Mouse (Mus musculus): ENCODE results near the gene Slc7a4. TPM values are rescaled to one million over a fixed set of nuclear protein-coding genes. Genes with fewer than 3 reads are reported as not detected.

The Slc7a4 gene
- total RNA-seq, 1 experiment = 2.9 TPM

DNA sequence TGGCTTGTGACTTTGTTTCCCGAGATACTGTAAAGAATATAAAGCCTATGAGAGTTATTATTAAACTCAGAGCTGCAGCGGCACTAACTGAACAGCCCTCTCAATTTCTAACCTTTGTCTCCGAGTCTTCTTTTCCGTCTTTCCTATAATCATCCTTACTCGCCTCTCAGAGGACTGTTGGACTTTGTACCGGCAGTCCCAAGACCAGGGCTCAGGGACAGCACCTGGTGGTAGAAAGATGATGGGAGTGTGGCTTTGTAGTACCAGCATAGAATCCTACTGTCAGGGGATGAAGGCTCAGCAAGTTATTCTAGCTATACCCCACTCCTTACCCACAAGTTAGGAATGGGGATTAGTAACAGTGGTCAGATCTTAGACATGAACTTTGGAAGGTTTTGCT is 56.8 kb downstream of the Slc7a4 start:
- no peak overlapping the region for H3K27ac ChIP-seq (ENCODE audit: insufficient read depth, low read depth, low read length, poor library complexity, severe bottlenecking)
- in situ Hi-C loops (cut with MboI; ENCODE audit: low sequenced_read_pairs in 2 of 2, unreplicated experiment in 2 of 2) = no loop called here
- H3K9me3 ChIP-seq (ENCODE audit: control insufficient read depth, insufficient read depth, low read depth, low read length) = no peaks in the 10 kb centered on the region
- no peak overlapping the region for H3K4me3 ChIP-seq (ENCODE audit: insufficient read depth in 1 of 2, low read depth in 1 of 2, low read length in 2 of 2, poor library complexity in 1 of 2, severe bottlenecking in 1 of 2)
- TF ChIP-seq MAFK (IDR thresholded peaks at IDR 0.05; ENCODE audit: insufficient read depth, low read depth, low read length) (no peak), ZC3H11A (IDR thresholded peaks at IDR 0.05; ENCODE audit: borderline replicate concordance, low read depth, low read length) (no peak), HCFC1 (IDR thresholded peaks at IDR 0.05; ENCODE audit: borderline replicate concordance, insufficient read depth, low read length) (no peak), CHD2 (IDR thresholded peaks at IDR 0.05; ENCODE audit: low read depth, low read length) (no peak), ZNF384 (IDR thresholded peaks at IDR 0.05; ENCODE audit: low read depth, low read length) (no peak)
- H3K36me3 ChIP-seq (ENCODE audit: control insufficient read depth, insufficient read depth, low read length, poor library complexity, severe bottlenecking) = peaks cover 48% of the 10 kb centered on the region
- H3K4me1 ChIP-seq (ENCODE audit: control insufficient read depth in 2 of 2, insufficient read depth in 2 of 2, low read length in 2 of 2, poor library complexity in 1 of 2) = peaks cover 0 to 9% of the 10 kb centered on the region in 2 experiments; a peak in 2 of 4 replicates
- no peak for DNase-seq (ENCODE audit: low read depth, low spot score)
- no peak overlapping the region for H3K9ac ChIP-seq (ENCODE audit: insufficient read depth, low read depth, low read length, poor library complexity, severe bottlenecking)

GRCm38 (mm10) chr16:17525524-17525923 is 57.5 kb downstream of the Slc7a4 start:
- Histone ChIP-seq H3K9me3 (ENCODE audit: control insufficient read depth, insufficient read depth, low read depth, low read length) (no peaks in the 10 kb centered on the region), H3K36me3 (ENCODE audit: control insufficient read depth, insufficient read depth, low read length, poor library complexity, severe bottlenecking) (peaks cover 48% of the 10 kb centered on the region), H3K9ac (ENCODE audit: insufficient read depth, low read depth, low read length, poor library complexity, severe bottlenecking) (no peak overlapping the region), H3K4me3 (ENCODE audit: insufficient read depth in 1 of 2, low read depth in 1 of 2, low read length in 2 of 2, poor library complexity in 1 of 2, severe bottlenecking in 1 of 2) (no peak overlapping the region), H3K4me1 (ENCODE audit: control insufficient read depth in 2 of 2, insufficient read depth in 2 of 2, low read length in 2 of 2, poor library complexity in 1 of 2) (peaks cover 0 to 9% of the 10 kb centered on the region in 2 experiments; a peak in 2 of 4 replicates), H3K27ac (ENCODE audit: insufficient read depth, low read depth, low read length, poor library complexity, severe bottlenecking) (no peak overlapping the region)
- in situ Hi-C loops (cut with MboI; ENCODE audit: low sequenced_read_pairs in 2 of 2, unreplicated experiment in 2 of 2) = no loop called here
- TF ChIP-seq MAFK (IDR thresholded peaks at IDR 0.05; ENCODE audit: insufficient read depth, low read depth, low read length) = no peak
- TF ChIP-seq ZC3H11A (IDR thresholded peaks at IDR 0.05; ENCODE audit: borderline replicate concordance, low read depth, low read length) = no peak
- no peak for TF ChIP-seq HCFC1 (IDR thresholded peaks at IDR 0.05; ENCODE audit: borderline replicate concordance, insufficient read depth, low read length)
- no peak for TF ChIP-seq ZNF384 (IDR thresholded peaks at IDR 0.05; ENCODE audit: low read depth, low read length)
- no peak for TF ChIP-seq CHD2 (IDR thresholded peaks at IDR 0.05; ENCODE audit: low read depth, low read length)
- DNase-seq (ENCODE audit: low read depth, low spot score) = no peak

DNA sequence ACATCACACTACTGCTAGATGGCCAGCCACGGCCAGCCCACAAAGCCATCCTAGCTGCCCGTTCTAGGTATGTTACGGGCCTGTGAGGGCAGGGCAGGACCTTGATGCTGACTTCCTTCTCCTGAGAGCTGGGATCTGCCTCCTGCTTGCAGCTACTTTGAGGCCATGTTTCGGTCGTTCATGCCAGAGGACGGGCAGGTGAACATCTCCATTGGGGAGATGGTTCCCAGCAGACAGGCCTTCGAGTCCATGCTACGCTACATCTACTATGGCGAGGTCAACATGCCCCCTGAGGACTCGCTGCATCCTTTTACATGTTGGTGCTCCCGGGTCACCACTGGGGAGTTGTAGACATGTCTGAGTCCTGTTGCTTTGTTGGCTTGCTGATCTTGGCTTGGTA is 58.9 kb downstream of the Slc7a4 start:
- H3K9me3 ChIP-seq (ENCODE audit: control insufficient read depth, insufficient read depth, low read depth, low read length) = no peaks in the 10 kb centered on the region
- peaks cover 55% of the 10 kb centered on the region for H3K36me3 ChIP-seq (ENCODE audit: control insufficient read depth, insufficient read depth, low read length, poor library complexity, severe bottlenecking)
- H3K4me3 ChIP-seq (ENCODE audit: insufficient read depth in 1 of 2, low read depth in 1 of 2, low read length in 2 of 2, poor library complexity in 1 of 2, severe bottlenecking in 1 of 2) = no peak overlapping the region
- in situ Hi-C loops (cut with MboI; ENCODE audit: low sequenced_read_pairs in 2 of 2, unreplicated experiment in 2 of 2) = no loop called here
- H3K27ac ChIP-seq (ENCODE audit: insufficient read depth, low read depth, low read length, poor library complexity, severe bottlenecking) = no peak overlapping the region
- no peak overlapping the region for H3K9ac ChIP-seq (ENCODE audit: insufficient read depth, low read depth, low read length, poor library complexity, severe bottlenecking)
- TF ChIP-seq ZC3H11A (IDR thresholded peaks at IDR 0.05; ENCODE audit: borderline replicate concordance, low read depth, low read length) = no peak
- TF ChIP-seq HCFC1 (IDR thresholded peaks at IDR 0.05; ENCODE audit: borderline replicate concordance, insufficient read depth, low read length) = no peak
- no peak for TF ChIP-seq MAFK (IDR thresholded peaks at IDR 0.05; ENCODE audit: insufficient read depth, low read depth, low read length)
- no peak for TF ChIP-seq CHD2 (IDR thresholded peaks at IDR 0.05; ENCODE audit: low read depth, low read length)
- no peak for TF ChIP-seq ZNF384 (IDR thresholded peaks at IDR 0.05; ENCODE audit: low read depth, low read length)
- peaks cover 0 to 7% of the 10 kb centered on the region in 2 experiments; a peak in 2 of 4 replicates for H3K4me1 ChIP-seq (ENCODE audit: control insufficient read depth in 2 of 2, insufficient read depth in 2 of 2, low read length in 2 of 2, poor library complexity in 1 of 2)
- DNase-seq (ENCODE audit: low read depth, low spot score) = no peak

Other genes with a start within 250 kb of the Slc7a4 start
- gene Snap29, start 177.2 kb downstream of the Slc7a4 start, total RNA-seq (2012; rRNA removed) = 5.2 and 7.5 TPM in 2 replicates
- gene Pi4ka, start 176.9 kb downstream of the Slc7a4 start, total RNA-seq (2012; rRNA removed) = 42.5 and 45.4 TPM in 2 replicates
- gene Crkl, start 131.2 kb downstream of the Slc7a4 start, total RNA-seq (2012; rRNA removed) = 23.7 and 28.2 TPM in 2 replicates
- gene Aifm3, start 93.6 kb downstream of the Slc7a4 start, total RNA-seq (2012; rRNA removed) = 3.0 and 5.7 TPM in 2 replicates
- 63.1 and 89.0 TPM in 2 replicates for gene Lztr1, start 74.5 kb downstream of the Slc7a4 start, total RNA-seq (2012; rRNA removed)
- 24.4 and 32.9 TPM in 2 replicates for gene Thap7, start 52.1 kb downstream of the Slc7a4 start, total RNA-seq (2012; rRNA removed)
- gene Lrrc74b, start 22.0 kb downstream of the Slc7a4 start, total RNA-seq (2012; rRNA removed) = 0.09 TPM in 1 of 2 replicates, not detected in the other
- 0.09 and 0.42 TPM in 2 replicates for gene P2rx6, start 21.3 kb downstream of the Slc7a4 start, total RNA-seq (2012; rRNA removed)
- 123 and 130 TPM in 2 replicates for gene Smpd4, start 36.1 kb upstream of the Slc7a4 start, total RNA-seq (2012; rRNA removed)
- 2.3 and 4.5 TPM in 2 replicates for gene Ccdc74a, start 63.3 kb upstream of the Slc7a4 start, total RNA-seq (2012; rRNA removed)
- 32.7 and 36.6 TPM in 2 replicates for gene Med15, start 149.7 kb upstream of the Slc7a4 start, total RNA-seq (2012; rRNA removed)
- gene Klhl22, start 176.4 kb upstream of the Slc7a4 start, total RNA-seq (2012; rRNA removed) = 48.5 and 64.7 TPM in 2 replicates
- 7.2 and 8.1 TPM in 2 replicates for gene Scarf2, start 214.1 kb upstream of the Slc7a4 start, total RNA-seq (2012; rRNA removed)
- 0.16 TPM in 1 of 2 replicates, not detected in the other for gene B830017H08Rik, start 249.9 kb upstream of the Slc7a4 start, total RNA-seq (2012; rRNA removed)